Mouse (Mus musculus): ENCODE results near the gene Gm11042.

- TF ChIP-seq CTCF (IDR thresholded peaks at IDR 0.05; ENCODE audit: borderline replicate concordance, insufficient read depth, low read length) (no peak), POLR2A (IDR thresholded peaks at IDR 0.05; ENCODE audit: low read depth, low read length) (no peak)
Measured at GRCm38 (mm10) chr12:74272545-74272944, 43.6 kb downstream of the Gm11042 start.
